Mouse (Mus musculus) neural tube, embryonic 11.5 days (tissue): ENCODE results near the gene Plekhh3. TPM values are rescaled to one million over a fixed set of nuclear protein-coding genes. Genes with fewer than 3 reads are reported as not detected.
"Not testable (repeated sequence)": the region's sequence is repeated elsewhere in the genome, so short reads cannot be mapped to it uniquely, and the experiment has no call there.

Source experiments
- ATAC-seq: fragments of 200-750 bp; cut with Nextera tagmentation; 2 replicates; pipeline ENCODE4 v1.8.0; 2017; ENCODE audit warnings: moderate number of reproducible peaks, mild to moderate bottlenecking, moderate TSS enrichment, moderate library complexity; ENCODE audit not compliant: insufficient read depth, low FRiP score, low TSS enrichment
- DNase-seq: peaks from one replicate; pipeline ENCODE4 v3.0.0-alpha.2; 2015; ENCODE audit warnings: low spot score
- H3K27ac ChIP-seq: fragments of 300-500 bp; sonication (generic); 2 replicates; pipeline ENCODE4 v1.5.1; 2014; ENCODE audit warnings: low read depth, mild to moderate bottlenecking, low read length
- H3K27me3 ChIP-seq: fragments of 300-500 bp; sonication (generic); 2 replicates; pipeline ENCODE4 v1.6.1; 2014; ENCODE audit warnings: mild to moderate bottlenecking, low read length, mixed read lengths; ENCODE audit not compliant: control insufficient read depth, insufficient read depth
- H3K36me3 ChIP-seq: fragments of 300-500 bp; sonication (generic); 2 replicates; pipeline ENCODE4 v1.6.1; 2014; ENCODE audit warnings: mild to moderate bottlenecking, low read length, moderate library complexity, mixed read lengths; ENCODE audit not compliant: control insufficient read depth, insufficient read depth
- H3K4me1 ChIP-seq: fragments of 300-500 bp; sonication (generic); 2 replicates; pipeline ENCODE4 v1.6.1; 2014; ENCODE audit warnings: low read length, mixed read lengths; ENCODE audit not compliant: control insufficient read depth, insufficient read depth
- H3K4me2 ChIP-seq: fragments of 300-500 bp; sonication (generic); 2 replicates; pipeline ENCODE4 v1.6.1; 2014; ENCODE audit warnings: low read depth, mild to moderate bottlenecking, moderate library complexity
- H3K4me3 ChIP-seq: fragments of 300-500 bp; sonication (generic); 2 replicates; pipeline ENCODE4 v1.5.1; 2014; ENCODE audit warnings: low read depth, low read length
- H3K9ac ChIP-seq: fragments of 300-500 bp; sonication (generic); 2 replicates; pipeline ENCODE4 v1.6.1; 2014; ENCODE audit warnings: mild to moderate bottlenecking, low read length
- H3K9me3 ChIP-seq: fragments of 300-500 bp; sonication (generic); 2 replicates; pipeline ENCODE4 v1.6.1; 2016; ENCODE audit warnings: low read length; ENCODE audit not compliant: control insufficient read depth
- WGBS: fragments of 180-500 bp; shearing (Covaris S2); extraction: QIAGEN DNeasy Blood & Tissue Kit; methylation state at CpG from one replicate; pipeline ENCODE4 v1.1.7; 2014; 5-methylcytosine and 5-hydroxymethylcytosine counted together
- polyA plus RNA-seq: library from polyadenylated mRNA; unstranded; fragments of >200 nt; fragmentation: Nextera tagmentation; extraction: Ambion mirVana; gene quantifications from 2 replicates; pipeline ENCODE4 v1.2.1, GENCODE M21; 2014

Plekhh3 gene
- polyA plus RNA-seq, 1 experiment from 2014 or later, result 11.8 TPM

- H3K9me3 ChIP-seq, result no peaks in the 10 kb centered on the region
- H3K4me3 ChIP-seq, result no peak overlapping the region
- ATAC-seq, result no peak
- H3K9ac ChIP-seq, result no peak overlapping the region
- no peaks in the 10 kb centered on the region for H3K4me1 ChIP-seq
- no peak overlapping the region for H3K4me2 ChIP-seq
- DNase-seq, result no peak
- H3K27me3 ChIP-seq, result no peaks in the 10 kb centered on the region
- 48% methylated on average over 18 of the region's 18 CpGs for WGBS
- H3K27ac ChIP-seq, result no peak overlapping the region
- H3K36me3 ChIP-seq, result peaks cover 14% of the 10 kb centered on the region
These were observed 40.9 kb downstream of the Plekhh3 start for GRCm38 (mm10) chr11:101130056-101130756.

- no peak for ATAC-seq
- no peak overlapping the region for H3K27ac ChIP-seq
- H3K9me3 ChIP-seq, result no peaks in the 10 kb centered on the region
- no peak overlapping the region for H3K4me3 ChIP-seq
- H3K9ac ChIP-seq, result no peak overlapping the region
- DNase-seq, result no peak
- no peaks in the 10 kb centered on the region for H3K4me1 ChIP-seq
- peaks cover 17% of the 10 kb centered on the region for H3K36me3 ChIP-seq
- no peaks in the 10 kb centered on the region for H3K27me3 ChIP-seq
- H3K4me2 ChIP-seq, result no peak overlapping the region
- 87% methylated on average over 11 of the region's 11 CpGs for WGBS
These were observed 42.1 kb downstream of the Plekhh3 start for GRCm38 (mm10) chr11:101128996-101129577.

- no peak overlapping the region for H3K9ac ChIP-seq
- H3K4me1 ChIP-seq, result no peaks in the 10 kb centered on the region
- H3K27ac ChIP-seq, result no peak overlapping the region
- no peak for ATAC-seq
- peaks cover 17% of the 10 kb centered on the region for H3K36me3 ChIP-seq
- no peak overlapping the region for H3K4me2 ChIP-seq
- WGBS, result 100% methylated on average over 1 of the region's 1 CpGs
- no peak for DNase-seq
- H3K4me3 ChIP-seq, result no peak overlapping the region
- H3K9me3 ChIP-seq, result no peaks in the 10 kb centered on the region
- no peaks in the 10 kb centered on the region for H3K27me3 ChIP-seq
These were observed 44.1 kb downstream of the Plekhh3 start for GRCm38 (mm10) chr11:101127075-101127474.

- 95% methylated on average over 7 of the region's 9 CpGs for WGBS
- ATAC-seq, result not testable (repeated sequence)
These were observed 46.1 kb downstream of the Plekhh3 start for GRCm38 (mm10) chr11:101125008-101125407.

GRCm38 (mm10) chr11:101124494-101124893, 46.7 kb downstream of the Plekhh3 start:
- not testable (repeated sequence) for H3K9ac ChIP-seq, H3K9me3 ChIP-seq, H3K4me2 ChIP-seq, DNase-seq, ATAC-seq, H3K4me1 ChIP-seq, H3K4me3 ChIP-seq, H3K27me3 ChIP-seq, H3K27ac ChIP-seq
- WGBS, result 95% methylated on average over 8 of the region's 8 CpGs
- H3K36me3 ChIP-seq, result peaks cover 19% of the 10 kb centered on the region

More at GRCm38 (mm10) chr11:101125008-101125407, 46.1 kb downstream of the Plekhh3 start:
- peaks cover 19% of the 10 kb centered on the region for H3K36me3 ChIP-seq
- not testable (repeated sequence) for DNase-seq, H3K4me2 ChIP-seq, H3K4me3 ChIP-seq, H3K27me3 ChIP-seq, H3K9ac ChIP-seq, H3K4me1 ChIP-seq, H3K27ac ChIP-seq, H3K9me3 ChIP-seq

GRCm38 (mm10) chr11:101120545-101121188, 50.5 kb downstream of the Plekhh3 start:
- Histone ChIP-seq H3K4me1 (peaks cover 16% of the 10 kb centered on the region; the same call in 1 of the 2 replicates), H3K27ac (peak overlapping the region; percentile 88)

GRCm38 (mm10) chr11:101119761-101120544, 51.2 kb downstream of the Plekhh3 start, which contains the start of the genes Retreg3 and Tubg1:
TSS of gene Retreg3 (minus strand) at chr11:101119893.
TSS of gene Tubg1 (plus strand) at chr11:101119938.
- H3K4me3 ChIP-seq, result peak within 1 kb of the TSS; percentile 89
- peak within 1 kb of the TSS; percentile 91 for H3K9ac ChIP-seq
- H3K27me3 ChIP-seq, result no peaks in the 10 kb centered on the region
- H3K27ac ChIP-seq, result peak within 1 kb of the TSS; percentile 88
- peaks cover 16% of the 10 kb centered on the region; the same call in 1 of the 2 replicates for H3K4me1 ChIP-seq
- ATAC-seq (peak; percentile 92), DNase-seq (peak; percentile 100)
- H3K9me3 ChIP-seq, result no peaks in the 10 kb centered on the region
- under 1% methylated on average over 61 of the region's 61 CpGs for WGBS
- peaks cover 5% of the 10 kb centered on the region for H3K36me3 ChIP-seq
- H3K4me2 ChIP-seq, result peak within 1 kb of the TSS; percentile 96

More at GRCm38 (mm10) chr11:101120545-101121188, 50.5 kb downstream of the Plekhh3 start:
- WGBS, result 25% methylated on average over 19 of the region's 19 CpGs
- peak overlapping the region; percentile 84 for H3K9ac ChIP-seq
- H3K27me3 ChIP-seq, result no peaks in the 10 kb centered on the region
- H3K36me3 ChIP-seq, result peaks cover 8% of the 10 kb centered on the region
- ATAC-seq, result peak; percentile 29; the same call in 1 of the 2 replicates
- peak overlapping the region; percentile 96 for H3K4me2 ChIP-seq
- no peaks in the 10 kb centered on the region for H3K9me3 ChIP-seq
- DNase-seq, result no peak
- peak overlapping the region; percentile 89 for H3K4me3 ChIP-seq

GRCm38 (mm10) chr11:101119131-101119760, 51.9 kb downstream of the Plekhh3 start:
- H3K4me1 ChIP-seq, result peaks cover 16% of the 10 kb centered on the region; the same call in 1 of the 2 replicates
- H3K27ac ChIP-seq, result peak overlapping the region; percentile 88
- peak overlapping the region; percentile 91 for H3K9ac ChIP-seq
- H3K4me3 ChIP-seq, result peak overlapping the region; percentile 89
- ATAC-seq (no peak; the same call in 1 of the 2 replicates), DNase-seq (no peak)
- peak overlapping the region; percentile 96 for H3K4me2 ChIP-seq
- under 1% methylated on average over 39 of the region's 39 CpGs for WGBS
- no peaks in the 10 kb centered on the region for H3K27me3 ChIP-seq
- H3K36me3 ChIP-seq, result peaks cover 2% of the 10 kb centered on the region; the same call in 1 of the 2 replicates
- no peaks in the 10 kb centered on the region for H3K9me3 ChIP-seq
